Mouse (Mus musculus): ENCODE data around the gene Bcl11b. TPM values are rescaled to one million over a fixed set of nuclear protein-coding genes. Genes with fewer than 3 reads are reported as not detected.

The Bcl11b gene
- polyA plus RNA-seq, 1 experiment from 2014 or later, result 2.6 TPM

DNA sequence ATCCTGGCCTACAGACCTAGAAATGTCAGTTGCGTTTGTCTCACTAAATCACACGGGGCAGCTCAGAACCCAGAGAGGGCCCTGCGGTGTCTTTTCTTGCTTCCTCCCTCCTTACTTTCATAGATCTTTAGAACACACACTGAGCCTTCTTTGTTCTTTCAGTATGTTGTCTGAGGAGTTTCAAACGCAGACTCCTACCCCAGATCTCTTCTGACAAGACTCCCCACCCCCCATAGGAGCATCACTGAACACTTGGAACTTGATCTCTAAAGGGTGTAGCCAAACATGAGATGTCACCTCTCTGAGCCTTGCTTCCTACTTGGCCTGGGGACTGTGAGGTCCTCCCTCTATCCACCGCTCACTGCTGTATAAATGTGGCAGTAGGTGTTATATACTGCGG lies 82.2 kb downstream of the Bcl11b start:
- Histone ChIP-seq H3K9ac (replicated peaks; ENCODE audit: low read length) (0 out of 2 replicates have a peak overlapping the region, but pooled peaks have one; percentile 11), H3K36me3 (ENCODE audit: insufficient read depth, low read length) (peaks cover 14% of the 10 kb centered on the region), H3K9me3 (ENCODE audit: low read length) (peaks cover 12% of the 10 kb centered on the region), H3K27ac (ENCODE audit: low read length) (no peak overlapping the region), H3K4me3 (ENCODE audit: low read length) (no peak overlapping the region), H3K4me2 (replicated peaks; ENCODE audit: low read depth, low read length) (no peak overlapping the region), H3K27me3 (ENCODE audit: insufficient read depth, low read length) (no peaks in the 10 kb centered on the region), H3K4me1 (ENCODE audit: insufficient read depth, low read length) (no peaks in the 10 kb centered on the region)
- no peak for ATAC-seq (ENCODE audit: low FRiP score, low TSS enrichment)
- 52% methylated on average over 6 of the region's 6 CpGs for WGBS

DNA sequence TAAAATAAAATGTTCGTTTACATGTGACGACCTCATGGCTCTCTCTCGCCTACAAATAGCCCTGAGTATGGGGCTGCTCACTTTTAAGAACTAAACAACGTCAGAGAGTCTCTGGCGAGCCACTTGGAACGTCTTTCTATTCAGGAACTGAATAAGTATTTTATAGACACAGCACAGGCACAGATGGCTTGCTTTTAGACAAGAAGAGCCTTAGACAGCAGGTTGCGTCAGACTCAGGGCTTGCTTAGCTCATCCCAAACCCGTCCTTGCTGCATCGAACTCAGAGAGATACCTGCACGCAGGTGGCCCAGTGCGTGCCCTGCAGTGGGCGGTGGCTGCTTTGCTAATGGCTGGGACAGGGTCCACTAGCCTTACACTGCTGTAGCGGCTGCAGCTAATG lies 82.7 kb downstream of the Bcl11b start:
- peaks cover 18% of the 10 kb centered on the region for H3K36me3 ChIP-seq (ENCODE audit: insufficient read depth, low read length)
- H3K4me3 ChIP-seq (ENCODE audit: low read length), result no peak overlapping the region
- H3K27me3 ChIP-seq (ENCODE audit: insufficient read depth, low read length), result no peaks in the 10 kb centered on the region
- WGBS, result 64% methylated on average over 13 of the region's 13 CpGs
- no peak for ATAC-seq (ENCODE audit: low FRiP score, low TSS enrichment)
- H3K9me3 ChIP-seq (ENCODE audit: low read length), result peaks cover 16% of the 10 kb centered on the region
- no peak overlapping the region for H3K9ac ChIP-seq (replicated peaks; ENCODE audit: low read length)
- H3K27ac ChIP-seq (ENCODE audit: low read length), result no peak overlapping the region
- no peaks in the 10 kb centered on the region for H3K4me1 ChIP-seq (ENCODE audit: insufficient read depth, low read length)
- H3K4me2 ChIP-seq (replicated peaks; ENCODE audit: low read depth, low read length), result no peak overlapping the region

DNA sequence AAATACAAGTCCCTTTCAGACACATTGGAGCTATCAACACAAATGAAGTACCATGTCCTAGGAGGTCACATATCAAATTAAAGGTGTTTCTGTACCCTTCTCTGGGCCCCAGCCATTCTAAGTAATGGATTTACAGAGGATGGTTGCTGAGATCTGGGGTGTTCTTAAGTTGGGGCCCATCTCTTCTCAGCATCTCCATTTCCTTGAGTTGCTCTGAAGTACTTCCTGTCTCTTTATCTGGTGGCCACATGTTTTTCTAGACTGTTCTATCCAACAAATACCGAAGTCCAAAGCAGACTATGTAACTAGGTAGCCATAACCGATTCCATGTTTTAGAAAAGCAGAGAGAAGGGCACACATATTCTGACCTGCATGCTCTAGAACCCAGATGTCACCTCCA lies 83.3 kb downstream of the Bcl11b start:
- Histone ChIP-seq H3K27ac (ENCODE audit: low read length) (no peak overlapping the region), H3K4me1 (ENCODE audit: insufficient read depth, low read length) (no peaks in the 10 kb centered on the region), H3K36me3 (ENCODE audit: insufficient read depth, low read length) (peaks cover 25% of the 10 kb centered on the region), H3K4me2 (replicated peaks; ENCODE audit: low read depth, low read length) (no peak overlapping the region), H3K27me3 (ENCODE audit: insufficient read depth, low read length) (no peaks in the 10 kb centered on the region), H3K9ac (replicated peaks; ENCODE audit: low read length) (no peak overlapping the region), H3K4me3 (ENCODE audit: low read length) (no peak overlapping the region), H3K9me3 (ENCODE audit: low read length) (peaks cover 21% of the 10 kb centered on the region)
- no peak for ATAC-seq (ENCODE audit: low FRiP score, low TSS enrichment)
- WGBS, result 89% methylated on average over 2 of the region's 2 CpGs

DNA sequence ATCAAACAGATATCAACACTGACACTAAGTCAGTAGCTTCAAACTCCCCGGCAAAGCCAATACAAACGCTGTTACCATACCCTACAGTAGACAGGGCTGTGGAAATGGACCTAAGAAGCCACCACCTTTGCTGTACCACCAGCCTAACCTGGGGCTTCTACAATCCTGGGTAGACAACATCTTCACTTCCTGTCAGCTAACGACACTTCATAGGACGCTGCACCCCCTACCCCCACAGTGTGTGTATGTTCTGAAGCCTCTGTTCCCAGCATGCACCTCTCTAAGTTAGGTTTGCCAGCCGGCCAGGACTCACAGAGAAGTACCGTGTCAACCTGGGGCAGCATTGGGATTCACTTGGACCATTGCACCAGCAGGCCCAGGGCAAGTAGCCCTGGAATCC lies 84.6 kb downstream of the Bcl11b start:
- no peak for ATAC-seq (ENCODE audit: low FRiP score, low TSS enrichment)
- WGBS, result 89% methylated on average over 6 of the region's 6 CpGs
- Histone ChIP-seq H3K27me3 (ENCODE audit: insufficient read depth, low read length) (no peaks in the 10 kb centered on the region), H3K9ac (replicated peaks; ENCODE audit: low read length) (no peak overlapping the region), H3K4me1 (ENCODE audit: insufficient read depth, low read length) (no peaks in the 10 kb centered on the region), H3K4me3 (ENCODE audit: low read length) (no peak overlapping the region), H3K4me2 (replicated peaks; ENCODE audit: low read depth, low read length) (no peak overlapping the region), H3K27ac (ENCODE audit: low read length) (no peak overlapping the region), H3K36me3 (ENCODE audit: insufficient read depth, low read length) (peaks cover 25% of the 10 kb centered on the region), H3K9me3 (ENCODE audit: low read length) (peaks cover 21% of the 10 kb centered on the region)

DNA sequence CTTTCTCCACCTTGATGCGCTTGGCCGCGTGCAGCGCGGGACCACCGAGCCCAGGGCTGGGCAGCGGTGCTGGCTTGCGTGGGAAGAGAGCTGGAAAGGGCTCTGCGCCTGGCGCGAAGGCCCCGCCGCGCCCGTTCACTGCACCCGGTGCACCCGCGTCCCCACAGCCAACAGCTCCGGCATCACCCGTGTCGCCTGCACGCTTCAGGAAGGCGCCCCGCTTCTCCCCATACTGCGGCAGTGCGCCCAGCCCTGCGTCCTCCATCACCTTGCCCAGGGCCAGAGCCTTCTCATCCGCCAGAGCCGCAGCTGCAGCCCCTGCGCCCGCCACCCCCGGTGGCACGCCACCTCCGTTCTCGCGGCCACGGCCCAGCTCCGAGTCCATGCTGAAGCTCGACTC lies 87.4 kb downstream of the Bcl11b start:
- no peak for ATAC-seq (ENCODE audit: low FRiP score, low TSS enrichment)
- Histone ChIP-seq H3K9me3 (ENCODE audit: low read length) (peaks cover 21% of the 10 kb centered on the region), H3K27ac (ENCODE audit: low read length) (no peak overlapping the region), H3K9ac (replicated peaks; ENCODE audit: low read length) (no peak overlapping the region), H3K4me2 (replicated peaks; ENCODE audit: low read depth, low read length) (no peak overlapping the region), H3K27me3 (ENCODE audit: insufficient read depth, low read length) (no peaks in the 10 kb centered on the region), H3K4me1 (ENCODE audit: insufficient read depth, low read length) (no peaks in the 10 kb centered on the region), H3K4me3 (ENCODE audit: low read length) (no peak overlapping the region), H3K36me3 (ENCODE audit: insufficient read depth, low read length) (peaks cover 25% of the 10 kb centered on the region)
- 95% methylated on average over 34 of the region's 39 CpGs for WGBS

DNA sequence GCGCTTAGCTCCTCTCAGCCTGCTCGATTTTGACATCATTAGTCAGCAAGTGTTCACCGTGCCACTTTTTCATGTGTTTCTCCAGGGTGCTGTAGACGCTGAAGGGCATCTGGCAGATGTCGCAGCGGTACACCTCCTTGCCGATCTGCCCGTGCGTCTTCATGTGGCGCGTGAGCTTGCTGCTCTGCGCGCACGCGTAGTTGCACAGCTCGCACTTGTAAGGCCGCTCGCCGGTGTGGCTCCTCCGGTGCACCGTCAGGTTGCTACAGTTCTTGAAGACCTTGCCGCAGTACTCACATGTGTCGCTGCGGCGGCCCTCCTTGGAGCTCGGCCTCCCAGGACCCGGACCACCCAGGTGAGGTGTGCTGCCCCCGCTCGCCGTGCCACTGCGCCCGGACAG lies 88.0 kb downstream of the Bcl11b start:
- Histone ChIP-seq H3K9ac (replicated peaks; ENCODE audit: low read length) (no peak overlapping the region), H3K4me2 (replicated peaks; ENCODE audit: low read depth, low read length) (no peak overlapping the region), H3K36me3 (ENCODE audit: insufficient read depth, low read length) (peaks cover 25% of the 10 kb centered on the region), H3K4me1 (ENCODE audit: insufficient read depth, low read length) (no peaks in the 10 kb centered on the region), H3K4me3 (ENCODE audit: low read length) (no peak overlapping the region), H3K27ac (ENCODE audit: low read length) (no peak overlapping the region), H3K9me3 (ENCODE audit: low read length) (peaks cover 21% of the 10 kb centered on the region), H3K27me3 (ENCODE audit: insufficient read depth, low read length) (no peaks in the 10 kb centered on the region)
- ATAC-seq (ENCODE audit: low FRiP score, low TSS enrichment), result no peak
- 97% methylated on average over 32 of the region's 32 CpGs for WGBS

DNA sequence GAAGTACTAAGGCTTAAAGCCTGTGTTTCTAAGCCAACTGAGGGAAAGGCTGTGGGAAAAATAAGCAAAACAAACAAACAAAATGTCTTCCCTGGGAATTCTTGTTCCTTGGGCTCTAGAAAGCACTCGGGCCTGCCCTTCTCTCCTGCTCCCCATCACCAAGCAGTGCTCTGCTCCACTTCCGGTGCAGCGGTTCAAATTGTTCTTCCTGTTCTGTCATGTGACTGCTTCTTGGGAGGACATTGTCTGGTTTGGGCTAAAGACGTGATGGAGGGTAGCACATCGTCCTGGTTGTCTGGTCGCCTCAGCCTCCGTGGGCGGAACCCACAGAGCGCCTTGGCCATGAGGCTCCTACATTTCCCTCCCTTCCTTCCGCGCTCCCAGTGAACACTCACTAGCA lies 94.6 kb downstream of the Bcl11b start:
- H3K4me1 ChIP-seq (ENCODE audit: insufficient read depth, low read length), result peaks cover 5% of the 10 kb centered on the region; the same call in 1 of the 2 replicates
- no peak overlapping the region for H3K9ac ChIP-seq (replicated peaks; ENCODE audit: low read length)
- no peak for ATAC-seq (ENCODE audit: low FRiP score, low TSS enrichment)
- H3K27ac ChIP-seq (ENCODE audit: low read length), result no peak overlapping the region
- 79% methylated on average over 11 of the region's 11 CpGs for WGBS
- no peak overlapping the region for H3K4me3 ChIP-seq (ENCODE audit: low read length)
- H3K4me2 ChIP-seq (replicated peaks; ENCODE audit: low read depth, low read length), result no peak overlapping the region
- peaks cover 5% of the 10 kb centered on the region; the same call in 1 of the 2 replicates for H3K9me3 ChIP-seq (ENCODE audit: low read length)
- no peaks in the 10 kb centered on the region for H3K27me3 ChIP-seq (ENCODE audit: insufficient read depth, low read length)
- H3K36me3 ChIP-seq (ENCODE audit: insufficient read depth, low read length), result no peaks in the 10 kb centered on the region

DNA sequence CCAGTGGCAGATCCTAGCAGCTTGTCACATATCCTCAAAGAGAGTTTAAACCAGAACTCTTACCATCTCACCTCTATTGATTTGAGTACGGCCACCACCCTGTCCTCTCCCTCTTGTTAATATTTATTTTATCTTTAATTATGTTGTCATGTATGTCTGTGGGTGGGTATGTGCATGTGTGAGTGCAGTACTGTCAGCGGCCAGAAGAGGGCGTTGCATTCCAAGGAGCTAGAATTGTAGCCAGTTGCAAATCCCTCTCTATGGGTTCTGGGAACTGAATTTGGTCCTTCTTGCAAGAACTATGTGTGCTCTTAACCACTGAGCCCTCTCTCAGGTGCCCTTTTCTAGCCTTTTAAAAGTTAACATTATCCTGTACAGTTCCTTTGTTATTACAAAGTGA lies 98.1 kb downstream of the Bcl11b start:
- peaks cover 5% of the 10 kb centered on the region; the same call in 1 of the 2 replicates for H3K9me3 ChIP-seq (ENCODE audit: low read length)
- no peaks in the 10 kb centered on the region for H3K36me3 ChIP-seq (ENCODE audit: insufficient read depth, low read length)
- H3K27ac ChIP-seq (ENCODE audit: low read length), result no peak overlapping the region
- H3K4me2 ChIP-seq (replicated peaks; ENCODE audit: low read depth, low read length), result no peak overlapping the region
- H3K4me3 ChIP-seq (ENCODE audit: low read length), result no peak overlapping the region
- WGBS, result 97% methylated on average over 3 of the region's 3 CpGs
- no peak for ATAC-seq (ENCODE audit: low FRiP score, low TSS enrichment)
- H3K9ac ChIP-seq (replicated peaks; ENCODE audit: low read length), result no peak overlapping the region
- no peaks in the 10 kb centered on the region for H3K27me3 ChIP-seq (ENCODE audit: insufficient read depth, low read length)
- peaks cover 6% of the 10 kb centered on the region; the same call in 1 of the 2 replicates for H3K4me1 ChIP-seq (ENCODE audit: insufficient read depth, low read length)

DNA sequence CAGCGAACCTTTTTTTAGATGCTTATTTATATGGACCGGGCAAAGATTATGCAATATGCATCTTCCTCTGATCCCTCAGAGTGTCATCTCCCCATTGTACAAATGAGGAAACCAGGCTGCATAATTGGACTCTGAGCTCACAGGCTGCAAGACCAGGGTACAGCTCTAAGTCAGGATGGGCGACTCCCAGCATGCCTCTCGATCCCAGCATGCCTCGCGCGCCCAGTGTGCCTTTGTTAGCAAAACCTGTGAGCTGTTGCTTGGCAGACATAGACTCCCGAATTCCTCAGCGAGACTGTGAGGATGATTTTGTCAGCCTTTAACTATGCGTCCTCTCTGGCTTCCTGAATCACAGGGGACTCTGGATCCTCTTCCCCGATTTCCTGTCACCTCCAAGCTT lies 98.9 kb downstream of the Bcl11b start:
- 89% methylated on average over 11 of the region's 11 CpGs for WGBS
- no peaks in the 10 kb centered on the region for H3K27me3 ChIP-seq (ENCODE audit: insufficient read depth, low read length)
- H3K27ac ChIP-seq (ENCODE audit: low read length), result no peak overlapping the region
- H3K4me3 ChIP-seq (ENCODE audit: low read length), result no peak overlapping the region
- peaks cover 5% of the 10 kb centered on the region; the same call in 1 of the 2 replicates for H3K9me3 ChIP-seq (ENCODE audit: low read length)
- peaks cover 6% of the 10 kb centered on the region; the same call in 1 of the 2 replicates for H3K4me1 ChIP-seq (ENCODE audit: insufficient read depth, low read length)
- H3K36me3 ChIP-seq (ENCODE audit: insufficient read depth, low read length), result no peaks in the 10 kb centered on the region
- no peak for ATAC-seq (ENCODE audit: low FRiP score, low TSS enrichment)
- H3K9ac ChIP-seq (replicated peaks; ENCODE audit: low read length), result no peak overlapping the region
- no peak overlapping the region for H3K4me2 ChIP-seq (replicated peaks; ENCODE audit: low read depth, low read length)

DNA sequence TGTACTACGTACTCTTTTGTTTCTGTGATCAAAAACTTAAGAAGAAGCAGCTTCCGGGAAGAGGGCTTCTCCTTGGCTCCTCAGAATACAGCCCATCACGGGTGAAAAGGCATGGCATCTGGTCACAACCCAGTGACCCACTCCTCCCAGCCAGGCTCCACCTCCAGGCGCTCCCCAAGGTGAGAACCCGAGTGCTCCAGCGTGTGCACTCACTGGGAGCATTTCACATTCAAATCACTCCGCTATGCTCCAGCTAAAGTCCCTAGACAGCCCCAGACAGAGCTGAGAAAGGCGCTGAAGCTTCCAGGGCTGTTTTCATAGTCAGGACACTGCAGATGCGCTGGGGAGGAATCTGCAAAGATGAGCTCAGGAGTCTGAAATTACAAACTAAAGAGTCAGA lies 99.5 kb downstream of the Bcl11b start:
- Histone ChIP-seq H3K4me2 (replicated peaks; ENCODE audit: low read depth, low read length) (no peak overlapping the region), H3K27ac (ENCODE audit: low read length) (no peak overlapping the region), H3K4me3 (ENCODE audit: low read length) (no peak overlapping the region), H3K36me3 (ENCODE audit: insufficient read depth, low read length) (no peaks in the 10 kb centered on the region), H3K4me1 (ENCODE audit: insufficient read depth, low read length) (peaks cover 6% of the 10 kb centered on the region; the same call in 1 of the 2 replicates), H3K9me3 (ENCODE audit: low read length) (peaks cover 5% of the 10 kb centered on the region; the same call in 1 of the 2 replicates), H3K27me3 (ENCODE audit: insufficient read depth, low read length) (no peaks in the 10 kb centered on the region), H3K9ac (replicated peaks; ENCODE audit: low read length) (no peak overlapping the region)
- ATAC-seq (ENCODE audit: low FRiP score, low TSS enrichment), result peak; percentile 59; the same call in 1 of the 2 replicates
- 29% methylated on average over 9 of the region's 9 CpGs for WGBS

Data from kidney, embryonic 16.5 days (tissue).